In genomic region chr9:32534025-32534615, GRCm38 (mm10) we compare ENCODE assay signal across 21 mouse cellular contexts. TPM values are rescaled to one million over a fixed set of nuclear protein-coding genes. Genes with fewer than 3 reads are reported as not detected.
DNase-seq lines count a peak whose midpoint lies in the region; ATAC-seq and TF ChIP-seq lines count a peak whose summit lies in the region.
"Had no signal": no experiment of that assay in that cellular context is flagged by ENCODE, and none has a peak within 500 bp of the region (broad histone marks: within the 10 kb centered on the region; RNA-seq: fewer than 3 reads in every experiment).

No protein-coding gene starts in this region.

- 52% methylated on average over 11 of the region's 11 CpGs for WGBS in heart, adult 2 months
- WGBS in stomach, postnatal 0 days: 69% methylated on average over 11 of the region's 11 CpGs

- peak; percentile 54 to 62 for DNase-seq in cerebellum, postnatal 10 days
- DNase-seq in cerebellum, postnatal 4 days (ENCODE audit: low spot score in 2 of 2): no peak
- DNase-seq in heart, adult 2 months: no peak
- no peak for DNase-seq in heart, adult 9 months (ENCODE audit: low spot score in 2 of 2)
- no peak for DNase-seq in stomach, postnatal 0 days (ENCODE audit: low spot score)
- DNase-seq: adrenal gland, postnatal 14 days; cerebellum, adult 2 months; cerebellum, postnatal 25 days; forebrain, postnatal 0 days; gastrocnemius, postnatal 25 days; heart, adult 18-20 months; kidney, adult 11 months had no signal

- no peak for ATAC-seq in megakaryocyte, adult 5-6 weeks (ENCODE audit: poor library complexity, severe bottlenecking)
- no peak for ATAC-seq in stomach, postnatal 0 days (ENCODE audit: low FRiP score, low TSS enrichment)
- ATAC-seq: activated CD4-positive, CD25-positive, alpha-beta regulatory T cell, adult 4 months; forebrain, postnatal 0 days; Patski had no signal

- no peak overlapping the region; the same call in 1 of the 2 replicates for H3K9ac ChIP-seq in heart, adult 2 months (ENCODE audit: low read depth, low read length)
- H3K9ac ChIP-seq in stomach, postnatal 0 days (ENCODE audit: low read length): no peak overlapping the region
- H3K9ac ChIP-seq: embryonic facial prominence, embryonic 13.5 days; forebrain, embryonic 12.5 days; forebrain, postnatal 0 days; heart, embryonic 12.5 days; hindbrain, embryonic 15.5 days had no signal

- 0 out of 2 replicates have a peak, but pooled peaks cover 3% of the 10 kb centered on the region for H3K79me2 ChIP-seq in heart, adult 2 months (replicated peaks; ENCODE audit: control insufficient read depth, insufficient read depth, low read length)

- no peak overlapping the region for H3K4me3 ChIP-seq in heart, adult 2 months
- H3K4me3 ChIP-seq in megakaryocyte, embryonic 14.5 days (replicated peaks): peak overlapping the region; percentile 35
- no peak overlapping the region for H3K4me3 ChIP-seq in stomach, postnatal 0 days (ENCODE audit: low read depth, low read length)
- H3K4me3 ChIP-seq: embryonic facial prominence, embryonic 13.5 days; forebrain, embryonic 12.5 days; heart, embryonic 12.5 days; hindbrain, embryonic 15.5 days had no signal

- H3K36me3 ChIP-seq in heart, adult 2 months (ENCODE audit: control insufficient read depth, insufficient read depth, low read length): peaks cover 40% of the 10 kb centered on the region
- peaks cover 82% of the 10 kb centered on the region for H3K36me3 ChIP-seq in megakaryocyte, embryonic 14.5 days (replicated peaks; ENCODE audit: low read length)
- H3K36me3 ChIP-seq in stomach, postnatal 0 days (ENCODE audit: control insufficient read depth, insufficient read depth, low read length): no peaks in the 10 kb centered on the region
- H3K36me3 ChIP-seq: embryonic facial prominence, embryonic 13.5 days; forebrain, embryonic 12.5 days; heart, embryonic 12.5 days; hindbrain, embryonic 15.5 days had no signal

- H3K4me1 ChIP-seq in heart, adult 2 months (ENCODE audit: control insufficient read depth, insufficient read depth, low read length): peaks cover 32% of the 10 kb centered on the region
- H3K4me1 ChIP-seq in megakaryocyte, embryonic 14.5 days: peaks cover 89% of the 10 kb centered on the region
- no peaks in the 10 kb centered on the region for H3K4me1 ChIP-seq in stomach, postnatal 0 days (replicated peaks; ENCODE audit: control insufficient read depth, insufficient read depth)
- H3K4me1 ChIP-seq: forebrain, embryonic 12.5 days; hindbrain, embryonic 15.5 days had no signal

- TF ChIP-seq POLR2A in heart, adult 2 months (IDR thresholded peaks at IDR 0.05; ENCODE audit: insufficient read depth, low read depth, low read length): no peak

- TF ChIP-seq EP300 in heart, adult 2 months (IDR thresholded peaks at IDR 0.05; ENCODE audit: insufficient read depth, low read depth, low read length): no peak
- TF ChIP-seq EP300 in stomach, postnatal 0 days (optimal IDR thresholded peaks at IDR 0.05): no peak

- no peak overlapping the region for H3K4me2 ChIP-seq in stomach, postnatal 0 days (replicated peaks; ENCODE audit: low read depth)
- H3K4me2 ChIP-seq: embryonic facial prominence, embryonic 13.5 days; forebrain, embryonic 12.5 days; heart, embryonic 12.5 days; hindbrain, embryonic 15.5 days had no signal

- H3K27me3 ChIP-seq in heart, adult 2 months (ENCODE audit: control insufficient read depth, insufficient read depth, low read length): no peaks in the 10 kb centered on the region
- no peaks in the 10 kb centered on the region for H3K27me3 ChIP-seq in megakaryocyte, embryonic 14.5 days (replicated peaks)
- no peaks in the 10 kb centered on the region for H3K27me3 ChIP-seq in stomach, postnatal 0 days (ENCODE audit: control insufficient read depth, insufficient read depth, low read length)
- H3K27me3 ChIP-seq: Patski had no signal

- no peaks in the 10 kb centered on the region for H3K9me3 ChIP-seq in megakaryocyte, embryonic 14.5 days
- H3K9me3 ChIP-seq in stomach, postnatal 0 days (ENCODE audit: control insufficient read depth, low read length): no peaks in the 10 kb centered on the region
- H3K9me3 ChIP-seq: embryonic facial prominence, embryonic 13.5 days; forebrain, embryonic 12.5 days; heart, embryonic 12.5 days; hindbrain, embryonic 15.5 days had no signal

- peak overlapping the region; percentile 7 for H3K27ac ChIP-seq in heart, adult 2 months
- H3K27ac ChIP-seq in stomach, postnatal 0 days (replicated peaks): no peak overlapping the region
- H3K27ac ChIP-seq: embryonic facial prominence, embryonic 13.5 days; forebrain, embryonic 12.5 days; hindbrain, embryonic 15.5 days had no signal

- intact Hi-C loops in heart, adult 2 months (cut with DNase I): no loop called here

- TF ChIP-seq CTCF in heart, adult 2 months (IDR thresholded peaks at IDR 0.05): no peak
- no peak for TF ChIP-seq CTCF in stomach, postnatal 0 days (IDR thresholded peaks at IDR 0.05; ENCODE audit: low read depth)

RNA-seq across cellular contexts. Expression of gene Fli1, which starts 8.5 kb away (rescaled TPM):
- total RNA-seq in heart, adult 2 months (2021): 10 to 100 TPM; 23.5 to 28.2 TPM
- 14.9 and 17.4 TPM in 2 replicates for polyA plus RNA-seq in heart, adult 2 months (2012; rRNA removed)
- polyA plus RNA-seq in megakaryocyte, embryonic 14.5 days (2012; ENCODE audit: insufficient read depth, low replicate concordance): 20.8 and 61.7 TPM in 2 replicates
- total RNA-seq in megakaryocyte, adult 5-6 weeks (2015): 89.0 and 92.7 TPM in 2 replicates
- total RNA-seq in megakaryocyte, adult 5-6 weeks (2017): 95.8 and 106 TPM in 2 replicates
- polyA plus RNA-seq in stomach, postnatal 0 days (2015; fragmentation: Nextera tagmentation; extraction: Ambion mirVana): 4.6 and 4.9 TPM in 2 replicates
- polyA plus RNA-seq: C2C12 had no signal

Comparison
In these comparisons a context has a peak if more than half of its experiments do, and no peak if none do; other contexts are left out.
1. DNase-seq: peak in cerebellum, postnatal 10 days (2 of 2); none in cerebellum, postnatal 4 days (0 of 2), heart, adult 2 months (0 of 2), heart, adult 9 months (0 of 2) and stomach, postnatal 0 days (single experiment).